Mouse (Mus musculus): Measurements from ENCODE around the gene Fnip1. TPM values are rescaled to one million over a fixed set of nuclear protein-coding genes. Genes with fewer than 3 reads are reported as not detected.

Gene Fnip1
- polyA plus RNA-seq, 1 experiment, result 56.9 TPM

GRCm38 (mm10) chr11:54534871-54535270 lies 96.9 kb downstream of the Fnip1 start:
- TF ChIP-seq CTCF (IDR thresholded peaks at IDR 0.05; ENCODE audit: low read depth, low read length) (peak; percentile 75), POLR2A (IDR thresholded peaks at IDR 0.05; ENCODE audit: borderline replicate concordance, low read depth, low read length) (no peak)
- peaks cover 31% of the 10 kb centered on the region for H3K4me1 ChIP-seq (ENCODE audit: control insufficient read depth, insufficient read depth, low read length)
- H3K27ac ChIP-seq (ENCODE audit: insufficient read depth, low read depth, low read length), result no peak overlapping the region
- no peak overlapping the region for H3K4me3 ChIP-seq (ENCODE audit: insufficient read depth, low read length)

DNA sequence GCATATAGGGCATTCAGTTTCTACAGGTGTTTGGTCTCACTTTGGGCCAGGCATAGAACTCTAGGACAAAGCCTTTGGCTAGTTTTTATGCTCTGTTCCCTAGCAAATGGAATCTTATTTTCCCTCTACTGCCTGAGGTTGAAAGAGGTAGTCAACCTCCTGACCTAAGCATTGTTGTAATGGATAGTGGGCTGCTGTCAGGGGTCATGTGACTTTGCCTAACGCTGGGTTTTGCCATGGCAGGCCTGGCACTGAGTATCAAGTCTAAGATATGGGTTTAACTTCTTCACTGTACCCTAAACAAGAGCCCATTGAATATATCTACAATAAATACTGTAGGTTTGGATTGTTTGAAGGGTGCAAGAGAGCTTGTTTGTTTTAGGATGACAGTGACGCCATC lies 101.0 kb downstream of the Fnip1 start:
- peaks cover 11% of the 10 kb centered on the region for H3K4me1 ChIP-seq (ENCODE audit: control insufficient read depth, insufficient read depth, low read length)
- TF ChIP-seq POLR2A (IDR thresholded peaks at IDR 0.05; ENCODE audit: borderline replicate concordance, low read depth, low read length), result no peak
- no peak for TF ChIP-seq CTCF (IDR thresholded peaks at IDR 0.05; ENCODE audit: low read depth, low read length)
- no peak overlapping the region for H3K27ac ChIP-seq (ENCODE audit: insufficient read depth, low read depth, low read length)
- H3K4me3 ChIP-seq (ENCODE audit: insufficient read depth, low read length), result no peak overlapping the region

GRCm38 (mm10) chr11:54539486-54539885 lies 101.5 kb downstream of the Fnip1 start:
- Histone ChIP-seq H3K27ac (ENCODE audit: insufficient read depth, low read depth, low read length) (no peak overlapping the region), H3K4me3 (ENCODE audit: insufficient read depth, low read length) (no peak overlapping the region), H3K4me1 (ENCODE audit: control insufficient read depth, insufficient read depth, low read length) (peaks cover 13% of the 10 kb centered on the region)
- TF ChIP-seq CTCF (IDR thresholded peaks at IDR 0.05; ENCODE audit: low read depth, low read length) (no peak), POLR2A (IDR thresholded peaks at IDR 0.05; ENCODE audit: borderline replicate concordance, low read depth, low read length) (no peak)

GRCm38 (mm10) chr11:54540328-54540727 lies 102.3 kb downstream of the Fnip1 start:
- Histone ChIP-seq H3K4me3 (ENCODE audit: insufficient read depth, low read length) (no peak overlapping the region), H3K27ac (ENCODE audit: insufficient read depth, low read depth, low read length) (no peak overlapping the region), H3K4me1 (ENCODE audit: control insufficient read depth, insufficient read depth, low read length) (peaks cover 17% of the 10 kb centered on the region)
- no peak for TF ChIP-seq CTCF (IDR thresholded peaks at IDR 0.05; ENCODE audit: low read depth, low read length)
- no peak for TF ChIP-seq POLR2A (IDR thresholded peaks at IDR 0.05; ENCODE audit: borderline replicate concordance, low read depth, low read length)

DNA sequence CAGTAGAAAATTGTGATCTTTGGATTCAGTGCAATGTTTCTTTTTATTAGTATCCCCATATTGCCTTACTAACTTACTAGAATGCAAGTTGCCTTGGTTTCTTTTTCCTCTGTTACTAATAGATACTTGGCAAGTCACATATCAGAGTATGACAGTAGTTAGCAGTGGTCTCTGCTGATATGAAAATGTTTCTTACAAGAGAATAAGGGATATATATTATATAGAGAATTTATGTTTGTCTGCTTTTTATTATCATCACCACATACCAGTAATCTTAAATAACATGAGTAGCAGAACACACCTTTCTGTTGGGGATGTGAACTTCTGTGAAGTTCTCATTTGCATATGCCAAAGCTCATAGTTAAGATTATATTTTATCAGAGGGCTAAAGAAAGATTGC lies 104.4 kb downstream of the Fnip1 start:
- TF ChIP-seq POLR2A (IDR thresholded peaks at IDR 0.05; ENCODE audit: borderline replicate concordance, low read depth, low read length) (no peak), CTCF (IDR thresholded peaks at IDR 0.05; ENCODE audit: low read depth, low read length) (no peak)
- Histone ChIP-seq H3K4me3 (ENCODE audit: insufficient read depth, low read length) (no peak overlapping the region), H3K27ac (ENCODE audit: insufficient read depth, low read depth, low read length) (no peak overlapping the region), H3K4me1 (ENCODE audit: control insufficient read depth, insufficient read depth, low read length) (peaks cover 15% of the 10 kb centered on the region)

- no peak overlapping the region for H3K4me3 ChIP-seq (ENCODE audit: insufficient read depth, low read length)
- H3K4me1 ChIP-seq (ENCODE audit: control insufficient read depth, insufficient read depth, low read length), result peaks cover 4% of the 10 kb centered on the region
- no peak for TF ChIP-seq POLR2A (IDR thresholded peaks at IDR 0.05; ENCODE audit: borderline replicate concordance, low read depth, low read length)
- TF ChIP-seq CTCF (IDR thresholded peaks at IDR 0.05; ENCODE audit: low read depth, low read length), result no peak
- no peak overlapping the region for H3K27ac ChIP-seq (ENCODE audit: insufficient read depth, low read depth, low read length)
Observed at GRCm38 (mm10) chr11:54554970-54555369, 117.0 kb downstream of the Fnip1 start.

- H3K27ac ChIP-seq (ENCODE audit: insufficient read depth, low read depth, low read length), result no peak overlapping the region
- no peak overlapping the region for H3K4me3 ChIP-seq (ENCODE audit: insufficient read depth, low read length)
- TF ChIP-seq POLR2A (IDR thresholded peaks at IDR 0.05; ENCODE audit: borderline replicate concordance, low read depth, low read length) (no peak), CTCF (IDR thresholded peaks at IDR 0.05; ENCODE audit: low read depth, low read length) (no peak)
- peaks cover 2% of the 10 kb centered on the region; the same call in 1 of the 2 replicates for H3K4me1 ChIP-seq (ENCODE audit: control insufficient read depth, insufficient read depth, low read length)
Observed at GRCm38 (mm10) chr11:54562761-54563160, 124.8 kb downstream of the Fnip1 start.

Other genes with a start within 250 kb of the Fnip1 start
- gene Csf2, start 188.5 kb upstream of the Fnip1 start, polyA plus RNA-seq (2012; ENCODE audit: insufficient read depth, insufficient read length, missing spikeins), result not detected in 2 replicates
- not detected in 2 replicates for gene Il3, start 170.9 kb upstream of the Fnip1 start, polyA plus RNA-seq (2012; ENCODE audit: insufficient read depth, insufficient read length, missing spikeins)
- not detected in 2 replicates for gene Acsl6, start 134.4 kb upstream of the Fnip1 start, polyA plus RNA-seq (2012; ENCODE audit: insufficient read depth, insufficient read length, missing spikeins)
- not detected in 2 replicates for gene Meikin, start 67.5 kb upstream of the Fnip1 start, polyA plus RNA-seq (2012; ENCODE audit: insufficient read depth, insufficient read length, missing spikeins)
- gene Rapgef6, start 84.6 kb downstream of the Fnip1 start, polyA plus RNA-seq (2012; ENCODE audit: insufficient read depth, insufficient read length, missing spikeins), result 24.5 and 25.4 TPM in 2 replicates

Data from bone marrow macrophage, adult 2 months (primary cell).